Mouse (Mus musculus): ENCODE data around the gene Asl.

- no peak for TF ChIP-seq CTCF (IDR thresholded peaks at IDR 0.05 in 2 of 3, conservative IDR thresholded peaks at IDR 0.05 in 1 of 3; ENCODE audit: control insufficient read depth in 1 of 3, insufficient read depth in 1 of 3, low read depth in 2 of 3, low read length in 3 of 3, poor library complexity in 1 of 3, severe bottlenecking in 1 of 3)
- TF ChIP-seq TAL1 (IDR thresholded peaks at IDR 0.05; ENCODE audit: low read length) = no peak
- no peak for TF ChIP-seq USF2 (IDR thresholded peaks at IDR 0.05; ENCODE audit: borderline replicate concordance in 1 of 2, insufficient read depth in 1 of 2, low read depth in 1 of 2, low read length in 2 of 2)
- no peak for TF ChIP-seq NRF1 (IDR thresholded peaks at IDR 0.05; ENCODE audit: insufficient read depth, low read depth, low read length, poor library complexity, severe bottlenecking)
Measured at GRCm38 (mm10) chr5:130009784-130010183, 19.3 kb downstream of the Asl start.
